Mouse (Mus musculus) gastrocnemius, adult 18-20 months (tissue): Measurements from ENCODE around the gene Cacna1e. TPM values are rescaled to one million over a fixed set of nuclear protein-coding genes. Genes with fewer than 3 reads are reported as not detected.

ENCODE experiments used
- DNase-seq: peaks from one replicate; pipeline ENCODE4 v3.0.0; 2021; ENCODE audit warnings: low spot score
- total RNA-seq, 2 experiments: library from RNA; stranded (reverse); gene quantifications; 2 replicates each; pipeline ENCODE4 v1.2.3; 2021

The Cacna1e gene
- total RNA-seq, 2 experiments from 2014 or later = 0.05 to 0.07 TPM

DNA sequence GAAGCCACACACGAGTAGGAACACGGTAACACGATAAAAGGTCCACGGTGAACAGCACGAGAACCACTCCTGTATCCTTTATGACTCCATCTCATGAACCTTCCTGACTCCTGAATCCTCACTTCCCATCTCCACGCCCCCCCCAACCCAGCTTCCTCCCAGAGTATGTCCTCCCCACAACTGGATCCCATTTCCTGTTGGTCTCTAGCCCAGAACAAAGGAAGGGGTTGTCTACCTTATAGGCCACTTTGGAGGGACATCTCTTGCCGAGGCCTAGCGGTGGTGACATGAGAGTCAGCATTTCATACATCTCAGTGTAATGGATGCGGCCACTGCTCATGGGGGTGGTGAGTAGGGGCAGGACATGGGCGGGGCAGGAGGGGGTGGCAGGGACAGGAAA, 468.5 kb downstream of the Cacna1e start:
- no peak for DNase-seq

DNA sequence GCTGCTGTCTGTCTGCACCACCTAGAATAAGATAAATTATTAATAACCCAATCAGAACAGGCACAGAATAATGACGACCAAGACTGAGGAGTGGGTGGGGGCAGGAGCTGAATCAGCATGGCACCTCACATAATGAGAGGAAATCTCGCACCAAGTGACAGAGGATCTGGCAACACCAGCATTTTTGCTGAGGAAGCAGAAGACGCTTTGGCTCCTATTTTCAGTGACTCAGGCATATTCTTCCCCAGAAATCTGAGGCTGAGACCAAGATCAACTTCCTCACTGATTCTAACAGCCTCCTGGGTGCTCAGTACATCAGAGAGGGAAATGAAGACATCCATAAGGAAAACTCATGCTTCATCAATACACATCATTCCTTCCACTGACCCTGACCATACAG, 471.2 kb downstream of the Cacna1e start:
- DNase-seq = no peak

DNA sequence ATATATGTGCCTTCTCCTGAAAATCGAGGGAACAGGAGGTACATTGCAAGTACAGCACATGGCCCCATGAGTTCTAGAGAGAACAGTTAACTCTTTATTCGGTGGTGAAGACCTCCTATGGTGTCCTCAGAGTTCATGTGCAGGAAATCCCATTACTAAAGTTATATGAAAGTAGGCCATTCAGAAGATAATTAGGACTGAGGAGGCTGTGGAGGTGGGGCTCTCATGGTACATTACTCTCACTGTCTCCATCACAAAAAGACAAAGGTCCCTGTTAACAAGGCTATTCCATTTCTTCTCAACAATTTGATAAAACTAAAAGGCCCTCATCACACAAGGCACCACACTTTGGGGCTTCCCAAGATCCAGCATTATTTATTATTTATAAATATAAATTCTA, 475.2 kb downstream of the Cacna1e start:
- DNase-seq = no peak

DNA sequence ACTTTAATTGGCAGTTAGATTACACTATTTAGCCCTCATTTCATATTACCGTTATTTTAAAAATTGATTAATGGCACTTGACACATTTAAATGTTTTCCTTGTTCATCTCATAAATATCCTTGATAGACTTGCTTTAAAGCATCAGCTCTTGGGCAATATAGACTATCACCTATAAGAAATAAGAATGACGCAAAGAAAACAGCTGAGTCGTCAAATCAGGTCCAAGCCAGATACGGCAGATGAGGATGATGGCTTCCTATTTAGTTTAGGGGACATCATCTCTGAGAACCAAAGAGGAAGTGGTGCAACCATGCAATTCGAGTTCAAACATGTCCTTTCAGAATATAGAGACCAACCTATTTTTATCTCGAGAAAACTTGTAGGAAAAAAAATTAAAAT, 492.3 kb downstream of the Cacna1e start:
- no peak for DNase-seq

Other genes with a start within 250 kb of the Cacna1e start
- gene Ier5, start 215.1 kb upstream of the Cacna1e start, total RNA-seq = 10 to 100 TPM in 1 of 2 experiments, 1 to 10 TPM in 1; 4.7 to 19.4 TPM